Mouse (Mus musculus) embryonic facial prominence, embryonic 14.5 days (tissue): ENCODE data around the gene Elf2. TPM values are rescaled to one million over a fixed set of nuclear protein-coding genes. Genes with fewer than 3 reads are reported as not detected.
"Not testable (repeated sequence)": the region's sequence is repeated elsewhere in the genome, so short reads cannot be mapped to it uniquely, and the experiment has no call there.

Experiments used
- ATAC-seq: fragments of 200-750 bp; cut with Nextera tagmentation; 2 replicates; pipeline ENCODE4 v1.8.0; 2017; ENCODE audit warnings: low read depth, moderate number of reproducible peaks, moderate TSS enrichment
- DNase-seq: peaks from one replicate; pipeline ENCODE4 v3.0.0-alpha.2; 2015; ENCODE audit warnings: low spot score
- H3K27ac ChIP-seq: fragments of 300-500 bp; sonication (generic); replicated peaks from 2 replicates; pipeline ENCODE4 v1.5.1; 2014; ENCODE audit warnings: low read depth, mild to moderate bottlenecking, low read length, moderate library complexity
- H3K27me3 ChIP-seq: fragments of 300-500 bp; sonication (generic); replicated peaks from 2 replicates; pipeline ENCODE4 v1.6.1; 2014; ENCODE audit warnings: low read length; ENCODE audit not compliant: control insufficient read depth, insufficient read depth
- H3K36me3 ChIP-seq: fragments of 300-500 bp; sonication (generic); 2 replicates; pipeline ENCODE4 v1.6.1; 2014; ENCODE audit warnings: low read length, mixed read lengths; ENCODE audit not compliant: control insufficient read depth, insufficient read depth
- H3K4me1 ChIP-seq: fragments of 300-500 bp; sonication (generic); 2 replicates; pipeline ENCODE4 v1.6.1; 2014; ENCODE audit warnings: antibody characterized with exemption, low read length; ENCODE audit not compliant: control insufficient read depth, insufficient read depth
- H3K4me2 ChIP-seq: fragments of 300-500 bp; sonication (generic); 2 replicates; pipeline ENCODE4 v1.6.1; 2014; ENCODE audit warnings: low read depth, mild to moderate bottlenecking, low read length, moderate library complexity, mixed read lengths
- H3K4me3 ChIP-seq: fragments of 300-500 bp; sonication (generic); 2 replicates; pipeline ENCODE4 v1.5.1; 2014; ENCODE audit warnings: low read depth, mild to moderate bottlenecking, low read length
- H3K9ac ChIP-seq: fragments of 300-500 bp; sonication (generic); 2 replicates; pipeline ENCODE4 v1.6.1; 2014; ENCODE audit warnings: low read depth, mild to moderate bottlenecking, low read length, moderate library complexity, mixed read lengths
- H3K9me3 ChIP-seq: fragments of 300-500 bp; sonication (generic); 2 replicates; pipeline ENCODE4 v1.6.1; 2016; ENCODE audit warnings: low read length; ENCODE audit not compliant: control insufficient read depth
- WGBS: fragments of 180-500 bp; shearing (Covaris S2); extraction: QIAGEN DNeasy Blood & Tissue Kit; methylation state at CpG from one replicate; pipeline ENCODE4 v1.1.7; 2014; 5-methylcytosine and 5-hydroxymethylcytosine counted together
- polyA plus RNA-seq: library from polyadenylated mRNA; unstranded; fragments of >200 nt; fragmentation: Nextera tagmentation; extraction: Ambion mirVana; gene quantifications from 2 replicates; pipeline ENCODE4 v1.2.1, GENCODE M21; 2014

Elf2 gene
- polyA plus RNA-seq, 1 experiment from 2014 or later: 56.8 TPM

DNA sequence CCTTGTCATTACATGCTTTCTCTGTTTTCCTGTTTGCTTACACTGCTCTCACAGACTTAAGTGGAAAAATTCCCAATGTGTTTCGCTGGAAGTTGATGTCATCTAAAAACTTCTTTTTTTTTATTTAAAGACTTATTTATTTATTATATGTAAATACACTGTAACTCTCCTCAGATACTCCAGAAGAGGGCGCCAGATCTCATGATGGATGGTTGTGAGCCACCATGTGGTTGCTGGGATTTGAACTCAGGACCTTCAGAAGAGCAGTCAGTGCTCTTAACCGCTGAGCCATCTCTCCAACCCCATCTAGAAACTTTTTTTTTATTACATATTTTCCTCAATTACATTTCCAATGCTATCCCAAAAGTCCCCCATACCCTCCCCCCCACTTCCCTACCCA lies 22.4 kb downstream of the Elf2 start:
- H3K27ac ChIP-seq, H3K4me3 ChIP-seq, DNase-seq, ATAC-seq, H3K4me1 ChIP-seq, H3K9me3 ChIP-seq, H3K9ac ChIP-seq, H3K27me3 ChIP-seq, H3K4me2 ChIP-seq: not testable (repeated sequence)
- H3K36me3 ChIP-seq: 0 out of 2 replicates have a peak, but pooled peaks cover 10% of the 10 kb centered on the region
- WGBS: 88% methylated on average over 3 of the region's 3 CpGs

DNA sequence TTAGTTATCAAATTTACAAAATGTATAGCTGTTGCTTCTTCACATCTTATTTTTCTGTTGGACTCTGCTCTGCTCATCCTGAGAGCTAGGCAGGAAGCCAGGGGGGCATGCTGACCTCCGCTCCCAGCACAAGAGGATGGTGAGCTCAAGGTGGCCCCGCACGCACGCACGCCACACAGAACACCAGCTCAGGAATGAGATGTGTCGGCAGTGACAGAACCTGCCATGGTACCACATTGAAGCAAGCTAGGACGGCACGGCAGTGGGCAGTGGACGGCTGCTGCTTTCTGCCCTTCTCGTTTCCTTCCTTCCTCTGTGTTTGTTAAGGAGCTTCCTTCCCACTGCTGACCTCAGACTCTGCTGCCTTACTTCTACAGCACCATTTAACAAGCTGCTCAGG lies 23.6 kb downstream of the Elf2 start:
- H3K4me3 ChIP-seq: no peak overlapping the region
- 0 out of 2 replicates have a peak, but pooled peaks cover 10% of the 10 kb centered on the region for H3K36me3 ChIP-seq
- no peak for DNase-seq
- no peaks in the 10 kb centered on the region for H3K9me3 ChIP-seq
- no peak overlapping the region for H3K9ac ChIP-seq
- H3K4me2 ChIP-seq: no peak overlapping the region
- WGBS: 84% methylated on average over 10 of the region's 10 CpGs
- H3K27ac ChIP-seq: no peak overlapping the region
- ATAC-seq: no peak
- no peaks in the 10 kb centered on the region for H3K4me1 ChIP-seq
- no peaks in the 10 kb centered on the region for H3K27me3 ChIP-seq

DNA sequence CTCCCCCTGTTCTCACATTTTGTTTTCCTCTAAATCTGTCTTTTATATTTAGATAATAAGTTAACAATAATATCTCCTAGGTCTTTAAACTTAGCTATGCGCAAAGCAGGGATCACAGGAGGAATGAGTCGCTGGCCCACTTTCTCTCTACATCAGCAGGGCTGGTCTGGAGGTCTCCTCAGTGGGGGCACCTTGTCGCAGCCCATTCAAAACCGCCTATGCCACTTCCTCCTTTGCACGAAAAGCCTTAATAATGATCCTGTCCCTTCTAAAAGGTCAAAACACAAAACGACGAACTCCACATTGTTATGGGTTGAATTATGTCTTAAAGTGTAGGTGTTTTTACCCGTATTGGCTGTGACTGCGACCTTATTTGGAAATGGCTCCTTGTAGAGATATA lies 28.8 kb downstream of the Elf2 start:
- WGBS: 45% methylated on average over 9 of the region's 9 CpGs
- H3K27me3 ChIP-seq: no peaks in the 10 kb centered on the region

DNA sequence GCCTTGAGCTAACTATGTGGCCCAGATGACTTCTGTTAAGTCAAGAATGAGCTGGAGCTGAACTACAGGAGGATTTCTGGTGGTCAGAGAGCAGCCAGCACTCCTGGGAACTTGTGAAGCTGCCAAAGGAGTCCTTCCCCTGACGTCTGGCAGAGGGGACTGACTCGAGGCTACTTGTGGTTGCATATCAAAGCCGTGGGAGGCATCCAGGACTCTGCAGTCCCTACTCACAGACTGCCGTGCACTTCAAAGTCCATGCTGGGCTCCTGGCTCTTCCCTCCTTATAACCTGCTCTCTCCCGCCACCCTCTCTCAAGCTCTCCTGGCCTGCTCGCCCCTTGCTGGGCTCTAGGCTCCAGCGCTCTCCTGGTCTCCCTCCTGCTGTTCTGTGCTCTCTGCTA lies 30.4 kb downstream of the Elf2 start:
- WGBS: 33% methylated on average over 7 of the region's 7 CpGs
- 0 out of 2 replicates have a peak, but pooled peaks cover 4% of the 10 kb centered on the region for H3K36me3 ChIP-seq

More for the DNA sequence above, 28.8 kb downstream of the Elf2 start:
- no peak overlapping the region for H3K4me3 ChIP-seq
- H3K4me1 ChIP-seq: no peaks in the 10 kb centered on the region
- H3K4me2 ChIP-seq: no peak overlapping the region
- DNase-seq (no peak), ATAC-seq (no peak)
- H3K9ac ChIP-seq: no peak overlapping the region
- H3K36me3 ChIP-seq: no peaks in the 10 kb centered on the region
- H3K27ac ChIP-seq: no peak overlapping the region
- no peaks in the 10 kb centered on the region for H3K9me3 ChIP-seq

DNA sequence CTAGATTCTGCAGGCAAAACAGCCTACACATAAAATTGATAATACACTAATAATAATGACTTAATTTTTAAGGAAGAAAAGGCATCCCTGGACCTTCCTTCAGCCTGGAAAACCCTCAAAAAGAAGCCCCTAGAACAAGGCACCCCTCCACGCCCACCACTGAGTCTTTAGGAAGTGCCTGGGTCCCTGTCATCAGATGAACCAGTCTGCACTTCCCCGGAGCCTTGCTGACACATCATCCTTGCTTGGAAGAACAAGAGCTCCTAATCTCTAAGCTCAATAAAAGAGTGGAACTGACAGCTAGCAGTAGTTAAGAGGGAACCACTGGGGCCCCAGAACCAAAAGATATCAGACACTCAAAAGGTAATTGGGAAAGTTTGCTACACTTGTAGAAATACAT lies 33.8 kb downstream of the Elf2 start:
- Histone ChIP-seq H3K9me3 (no peaks in the 10 kb centered on the region), H3K36me3 (0 out of 2 replicates have a peak, but pooled peaks cover 4% of the 10 kb centered on the region), H3K27me3 (no peaks in the 10 kb centered on the region), H3K27ac (no peak overlapping the region), H3K4me3 (no peak overlapping the region), H3K4me2 (no peak overlapping the region), H3K9ac (no peak overlapping the region), H3K4me1 (no peaks in the 10 kb centered on the region)
- no peak for ATAC-seq
- no peak for DNase-seq
- WGBS: 85% methylated on average over 2 of the region's 2 CpGs

More for the DNA sequence above, 30.4 kb downstream of the Elf2 start:
- no peaks in the 10 kb centered on the region for H3K27me3 ChIP-seq
- 0 out of 2 replicates have a peak overlapping the region, but pooled peaks have one; percentile 8 for H3K9ac ChIP-seq
- no peak overlapping the region for H3K4me2 ChIP-seq
- DNase-seq (no peak), ATAC-seq (no peak)
- no peak overlapping the region for H3K4me3 ChIP-seq
- H3K4me1 ChIP-seq: no peaks in the 10 kb centered on the region
- no peaks in the 10 kb centered on the region for H3K9me3 ChIP-seq
- no peak overlapping the region for H3K27ac ChIP-seq

DNA sequence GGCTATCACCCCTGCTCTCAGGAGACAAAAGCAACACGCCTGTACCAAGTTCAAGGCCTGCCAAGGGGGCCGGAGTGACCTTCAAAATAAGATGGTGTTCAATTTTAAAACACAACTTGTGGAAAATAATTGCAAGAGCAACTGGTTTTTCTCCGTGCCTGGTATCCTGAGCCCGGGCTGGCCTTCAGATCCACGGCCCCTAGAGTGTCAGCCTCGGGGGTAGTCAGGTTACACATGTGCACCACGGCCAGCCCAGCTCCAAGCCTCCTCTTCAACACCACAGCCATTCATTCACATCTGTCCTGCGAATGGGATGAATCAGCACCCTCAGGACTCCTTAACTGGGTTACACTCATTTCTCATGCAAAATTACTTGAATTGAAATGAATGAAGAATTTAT lies 34.5 kb downstream of the Elf2 start:
- Histone ChIP-seq H3K9ac (no peak overlapping the region), H3K9me3 (no peaks in the 10 kb centered on the region), H3K36me3 (0 out of 2 replicates have a peak, but pooled peaks cover 4% of the 10 kb centered on the region), H3K27ac (no peak overlapping the region), H3K4me3 (no peak overlapping the region), H3K27me3 (no peaks in the 10 kb centered on the region), H3K4me2 (no peak overlapping the region), H3K4me1 (no peaks in the 10 kb centered on the region)
- DNase-seq (no peak), ATAC-seq (no peak)
- 75% methylated on average over 8 of the region's 8 CpGs for WGBS

DNA sequence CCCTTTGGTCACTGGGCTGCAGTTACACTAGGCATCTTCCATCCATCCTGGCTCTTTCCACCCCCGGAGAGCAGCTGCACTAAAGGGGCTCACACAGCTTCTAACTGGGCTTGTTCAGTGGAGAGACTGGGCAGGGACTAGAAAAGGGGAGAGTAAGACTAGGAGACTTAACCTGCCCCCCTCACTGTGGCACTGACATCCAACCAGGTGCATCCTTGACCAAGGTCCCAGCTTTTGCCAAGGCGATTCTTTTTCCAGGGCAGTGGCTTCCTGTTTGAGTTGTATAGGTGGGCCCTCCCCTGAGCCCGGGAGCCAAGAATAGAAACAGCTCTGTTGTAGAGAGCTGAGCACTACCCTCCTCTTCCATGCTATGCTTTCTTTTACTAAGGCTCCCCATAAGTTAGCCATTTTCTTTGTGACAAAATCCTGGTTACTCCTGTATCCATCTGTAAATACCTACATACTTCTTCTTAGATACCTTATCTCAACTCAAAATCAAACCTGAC lies 37.4 kb downstream of the Elf2 start:
- DNase-seq: no peak
- H3K9ac ChIP-seq: no peak overlapping the region
- no peaks in the 10 kb centered on the region for H3K4me1 ChIP-seq
- H3K4me2 ChIP-seq: no peak overlapping the region
- no peaks in the 10 kb centered on the region for H3K9me3 ChIP-seq
- ATAC-seq: no peak
- H3K4me3 ChIP-seq: no peak overlapping the region
- 83% methylated on average over 3 of the region's 3 CpGs for WGBS
- 0 out of 2 replicates have a peak, but pooled peaks cover 4% of the 10 kb centered on the region for H3K36me3 ChIP-seq
- no peaks in the 10 kb centered on the region for H3K27me3 ChIP-seq
- no peak overlapping the region for H3K27ac ChIP-seq

DNA sequence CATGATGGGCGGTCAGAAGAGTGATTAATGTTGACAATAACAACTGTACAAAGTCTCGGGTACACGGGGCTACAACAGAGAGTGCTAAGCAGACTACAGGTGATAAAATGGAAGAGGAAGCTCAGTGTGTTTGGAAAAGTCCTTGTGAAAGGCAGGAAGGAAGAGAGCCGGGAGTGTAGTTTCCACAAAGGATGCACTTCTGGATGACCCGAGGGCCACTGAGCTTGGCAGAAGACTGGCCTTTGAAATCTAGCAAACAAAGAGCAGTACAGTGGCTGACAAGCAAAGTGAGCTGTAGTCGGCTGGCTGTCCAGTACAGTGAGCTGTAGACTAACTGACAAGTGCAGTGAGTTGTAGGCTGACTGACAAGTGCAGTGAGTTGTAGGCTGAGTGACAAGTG lies 38.9 kb downstream of the Elf2 start:
- H3K4me3 ChIP-seq: no peak overlapping the region
- H3K27ac ChIP-seq: no peak overlapping the region
- 0 out of 2 replicates have a peak, but pooled peaks cover 4% of the 10 kb centered on the region for H3K36me3 ChIP-seq
- H3K9me3 ChIP-seq: no peaks in the 10 kb centered on the region
- WGBS: 82% methylated on average over 6 of the region's 6 CpGs
- no peak overlapping the region for H3K4me2 ChIP-seq
- no peak overlapping the region for H3K9ac ChIP-seq
- H3K4me1 ChIP-seq: no peaks in the 10 kb centered on the region
- ATAC-seq (no peak), DNase-seq (peak; percentile 11)
- H3K27me3 ChIP-seq: no peaks in the 10 kb centered on the region

DNA sequence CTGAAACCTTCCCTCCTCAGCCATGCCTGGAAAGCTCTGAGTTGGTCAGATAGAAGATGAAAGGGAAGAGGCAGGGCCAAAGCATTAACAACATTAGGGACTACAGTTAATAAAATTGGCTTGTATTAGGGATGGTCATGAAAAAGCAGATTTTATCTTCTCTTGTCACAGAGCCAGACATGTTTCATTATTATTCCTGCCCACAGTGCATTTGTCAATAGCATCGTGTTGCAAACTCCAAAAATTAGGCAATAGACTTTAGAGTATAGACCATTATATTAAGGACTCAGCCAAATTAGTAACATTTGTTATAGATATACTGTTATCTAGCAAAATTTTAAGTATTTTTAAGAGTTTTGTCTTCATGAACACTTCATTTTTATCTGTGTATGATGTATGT lies 43.7 kb downstream of the Elf2 start:
- no peak for ATAC-seq
- Histone ChIP-seq H3K27ac (no peak overlapping the region), H3K27me3 (no peaks in the 10 kb centered on the region), H3K9me3 (no peaks in the 10 kb centered on the region), H3K4me2 (no peak overlapping the region), H3K4me1 (no peaks in the 10 kb centered on the region), H3K9ac (no peak overlapping the region), H3K36me3 (no peaks in the 10 kb centered on the region), H3K4me3 (no peak overlapping the region)
- no peak for DNase-seq
- WGBS: 77% methylated on average over 1 of the region's 1 CpGs
